Comparison of ENCODE assay signal across 1 mouse cellular context in the genomic region with DNA sequence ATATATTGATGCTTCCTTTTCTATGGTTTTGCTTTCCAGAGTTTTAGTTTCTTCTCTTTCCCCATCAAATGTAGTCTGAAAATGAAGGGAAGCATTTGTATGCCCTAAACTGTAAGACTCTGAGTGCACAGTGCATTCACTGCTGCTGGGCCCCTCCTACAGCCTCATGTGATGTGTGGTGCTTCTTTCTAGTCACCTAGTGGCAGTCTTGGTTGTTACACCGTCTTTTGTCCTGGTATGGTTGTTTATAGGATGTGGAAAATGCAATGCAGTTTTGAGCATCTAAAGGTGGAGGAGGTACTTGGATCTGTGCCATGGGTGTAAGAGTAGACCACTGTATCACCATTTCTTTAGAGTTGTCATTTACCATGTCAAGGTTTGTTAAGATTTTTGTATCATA.
TF ChIP-seq lines count a peak whose summit lies in the region.

No protein-coding gene starts in this region.

TF ChIP-seq in CH12.LX, 34 proteins besides CTCF, POLR2A, EP300 and RAD21 (continued from another document):
- TF ChIP-seq E2F4 (IDR thresholded peaks at IDR 0.05; ENCODE audit: insufficient replicate concordance, low read depth, low read length) = no peak
- TF ChIP-seq UBTF (IDR thresholded peaks at IDR 0.05; ENCODE audit: low read depth, low read length) = no peak
- no peak for TF ChIP-seq HCFC1 (IDR thresholded peaks at IDR 0.05; ENCODE audit: low read depth, low read length)
- no peak for TF ChIP-seq GABPA (IDR thresholded peaks at IDR 0.05; ENCODE audit: insufficient replicate concordance, low read depth, low read length)
- TF ChIP-seq IRF4 (IDR thresholded peaks at IDR 0.05; ENCODE audit: low read depth, low read length) = no peak
- TF ChIP-seq BHLHE40 (IDR thresholded peaks at IDR 0.05; ENCODE audit: low read depth, low read length) = no peak
- TF ChIP-seq MXI1 (IDR thresholded peaks at IDR 0.05; ENCODE audit: low read depth, low read length) = no peak
- TF ChIP-seq PAX5 (IDR thresholded peaks at IDR 0.05; ENCODE audit: low read length) = no peak
- TF ChIP-seq ZMIZ1 (IDR thresholded peaks at IDR 0.05; ENCODE audit: low read depth, low read length) = no peak
- no peak for TF ChIP-seq MAFK (IDR thresholded peaks at IDR 0.05; ENCODE audit: insufficient replicate concordance, low read length)
- no peak for TF ChIP-seq NELFE (IDR thresholded peaks at IDR 0.05; ENCODE audit: low read depth, low read length)
- no peak for TF ChIP-seq POLR2AphosphoS2 (IDR thresholded peaks at IDR 0.05; ENCODE audit: low read depth, low read length)
- TF ChIP-seq USF2 (conservative IDR thresholded peaks at IDR 0.05; ENCODE audit: low read depth, low read length) = no peak
- no peak for TF ChIP-seq CHD2 (IDR thresholded peaks at IDR 0.05; ENCODE audit: low read length)
- TF ChIP-seq ELF1 (IDR thresholded peaks at IDR 0.05; ENCODE audit: low read depth, low read length) = no peak
- TF ChIP-seq ZKSCAN1 (IDR thresholded peaks at IDR 0.05; ENCODE audit: borderline replicate concordance, low read depth, low read length) = no peak
TF ChIP-seq in CH12.LX: peak in this region for 0.
